Mouse (Mus musculus): ENCODE data around the gene Runx1.

Gene Runx1

GRCm38 (mm10) chr16:92609717-92610077 lies 216.3 kb downstream of the Runx1 start:
- DNase-seq (ENCODE audit: low spot score), result peak; percentile 80

GRCm38 (mm10) chr16:92609006-92609716 lies 216.8 kb downstream of the Runx1 start:
- DNase-seq (ENCODE audit: low spot score), result peak; percentile 76

- peak; percentile 28 for DNase-seq (ENCODE audit: low spot score)
Measured at GRCm38 (mm10) chr16:92608180-92608960, 217.6 kb downstream of the Runx1 start.

GRCm38 (mm10) chr16:92606491-92606965 lies 219.4 kb downstream of the Runx1 start:
- no peak for DNase-seq (ENCODE audit: low spot score)

- no peak for DNase-seq (ENCODE audit: low spot score)
Measured at GRCm38 (mm10) chr16:92605606-92606490, 220.1 kb downstream of the Runx1 start.

- DNase-seq (ENCODE audit: low spot score), result no peak
Measured at GRCm38 (mm10) chr16:92602504-92602903, 223.4 kb downstream of the Runx1 start.

GRCm38 (mm10) chr16:92601270-92601826 lies 224.6 kb downstream of the Runx1 start:
- DNase-seq (ENCODE audit: low spot score), result no peak

GRCm38 (mm10) chr16:92599451-92599850 lies 226.5 kb downstream of the Runx1 start:
- no peak for DNase-seq (ENCODE audit: low spot score)

GRCm38 (mm10) chr16:92597655-92598054 lies 228.3 kb downstream of the Runx1 start:
- no peak for DNase-seq (ENCODE audit: low spot score)

GRCm38 (mm10) chr16:92592207-92592606 lies 233.7 kb downstream of the Runx1 start:
- peak; percentile 62 for DNase-seq (ENCODE audit: low spot score)

- peak; percentile 43 for DNase-seq (ENCODE audit: low spot score)
Measured at GRCm38 (mm10) chr16:92591783-92592182, 234.2 kb downstream of the Runx1 start.

GRCm38 (mm10) chr16:92587836-92588235 lies 238.1 kb downstream of the Runx1 start:
- DNase-seq (ENCODE audit: low spot score), result peak; percentile 45

- DNase-seq (ENCODE audit: low spot score), result no peak
Measured at GRCm38 (mm10) chr16:92581767-92582166, 244.2 kb downstream of the Runx1 start.

GRCm38 (mm10) chr16:92580981-92581380 lies 245.0 kb downstream of the Runx1 start:
- no peak for DNase-seq (ENCODE audit: low spot score)

GRCm38 (mm10) chr16:92578915-92579653 lies 246.9 kb downstream of the Runx1 start:
- DNase-seq (ENCODE audit: low spot score), result no peak

- peak; percentile 45 for DNase-seq (ENCODE audit: low spot score)
Measured at GRCm38 (mm10) chr16:92577381-92577780, 248.6 kb downstream of the Runx1 start.

GRCm38 (mm10) chr16:92575792-92576191 lies 250.2 kb downstream of the Runx1 start:
- DNase-seq (ENCODE audit: low spot score), result no peak

- DNase-seq (ENCODE audit: low spot score), result no peak
Measured at GRCm38 (mm10) chr16:92573193-92573592, 252.8 kb downstream of the Runx1 start.

- DNase-seq (ENCODE audit: low spot score), result no peak
Measured at GRCm38 (mm10) chr16:92571246-92571645, 254.7 kb downstream of the Runx1 start.

GRCm38 (mm10) chr16:92566146-92566545 lies 259.8 kb downstream of the Runx1 start:
- DNase-seq (ENCODE audit: low spot score), result no peak

GRCm38 (mm10) chr16:92565708-92566107 lies 260.2 kb downstream of the Runx1 start:
- DNase-seq (ENCODE audit: low spot score), result peak; percentile 92

Data from adipocyte (in vitro differentiated cells).